Mouse (Mus musculus) kidney, adult 11 months (tissue): ENCODE data around the gene Pdilt.

Source experiments
- DNase-seq: peaks from one replicate; pipeline ENCODE4 v3.0.0; 2022

Gene Pdilt

DNA sequence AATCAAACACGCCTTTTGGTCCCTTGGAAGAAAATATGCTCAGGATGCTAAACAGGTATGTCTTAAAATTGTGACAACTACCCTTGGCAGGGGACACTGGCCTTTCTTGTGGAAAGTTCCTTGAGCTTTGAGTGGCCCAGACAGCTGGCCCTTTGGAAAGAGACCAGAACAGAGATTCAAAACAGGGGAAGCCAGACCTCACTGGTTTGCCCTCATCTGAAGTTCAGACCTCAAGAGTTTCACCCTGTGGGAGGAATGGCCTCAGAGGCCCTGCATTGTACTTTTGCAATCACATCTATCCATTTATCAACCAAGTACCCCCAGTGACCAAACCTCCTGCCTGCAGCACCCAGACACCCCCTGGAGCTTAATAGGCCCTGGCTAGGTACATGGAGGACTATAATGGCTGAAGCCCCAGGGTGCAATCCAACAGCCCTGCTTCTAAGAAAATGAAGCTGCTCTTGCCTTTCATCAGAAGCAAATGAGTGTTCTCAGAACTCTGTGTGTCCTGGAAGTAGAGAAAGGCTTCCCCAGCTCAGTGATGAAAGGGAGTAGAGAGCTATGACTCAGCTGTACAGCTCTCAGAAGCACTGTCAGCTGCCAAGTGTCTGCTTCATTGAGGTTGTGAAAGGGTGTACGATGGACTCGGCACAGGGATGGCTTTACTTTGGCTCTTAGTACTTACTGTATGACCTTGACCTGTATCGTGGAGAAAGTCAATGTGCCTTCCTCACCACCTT lies 33.1 kb downstream of the Pdilt start:
- DNase-seq: peak; percentile 71

DNA sequence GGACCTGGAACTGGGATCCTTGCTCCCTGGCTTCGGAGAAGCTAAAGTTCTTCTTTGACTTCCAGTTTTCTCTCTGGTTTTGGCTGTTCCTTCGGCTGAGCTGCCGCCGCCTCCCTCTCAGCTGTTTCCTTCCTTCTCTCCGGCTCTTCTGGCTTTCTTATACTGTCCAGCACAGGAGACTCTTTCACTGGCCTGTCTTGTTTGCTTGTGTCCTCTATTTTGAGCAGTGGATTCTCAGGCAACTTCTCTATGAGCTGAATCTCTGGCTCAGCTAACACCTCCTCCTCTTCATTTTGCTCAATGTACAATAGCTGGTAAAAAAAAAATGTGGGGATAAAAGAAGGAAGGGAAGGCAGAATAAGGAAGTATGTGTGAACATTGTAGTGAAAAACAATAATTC lies 36.6 kb downstream of the Pdilt start:
- no peak for DNase-seq

DNA sequence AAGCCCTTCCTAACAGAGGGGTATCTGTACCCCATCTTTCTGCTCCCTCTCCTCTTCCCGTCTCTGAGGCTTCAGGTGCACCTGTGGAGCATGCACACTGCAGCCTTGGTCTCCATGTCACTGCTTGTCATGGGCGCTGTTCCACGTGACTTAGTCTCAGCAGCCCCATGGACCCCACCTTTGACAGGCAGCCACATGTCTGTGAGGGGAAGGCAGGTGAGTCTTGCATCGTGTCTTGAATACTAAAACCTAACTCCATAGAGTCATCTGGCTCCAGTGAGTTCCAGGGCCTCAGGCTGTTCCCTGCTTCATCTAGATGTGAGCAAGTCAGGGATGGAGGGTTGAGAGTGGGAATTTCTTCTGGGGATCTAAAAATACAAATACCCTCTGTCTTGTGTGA lies 39.1 kb downstream of the Pdilt start:
- peak; percentile 74 for DNase-seq

DNA sequence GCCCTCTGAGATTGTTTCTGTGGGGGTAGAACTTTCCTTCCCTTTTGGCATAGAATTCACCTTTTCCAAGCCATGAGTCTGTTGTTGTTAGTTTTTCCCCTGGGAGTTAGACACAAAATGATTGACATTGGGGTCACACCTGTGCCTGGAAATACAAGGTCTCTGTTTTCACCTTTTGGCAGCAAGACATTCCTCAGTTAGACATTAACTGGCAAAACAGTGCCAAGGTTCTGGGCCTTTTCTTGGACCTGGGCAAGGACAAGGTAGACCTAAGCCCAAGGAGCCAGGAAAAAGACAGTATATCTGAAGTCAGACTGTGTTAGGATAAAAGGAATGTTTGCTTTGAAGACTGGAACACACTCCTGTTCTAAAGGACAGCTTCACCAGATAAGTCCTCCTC lies 44.0 kb downstream of the Pdilt start, which contains the start of gene Umod:
Umod (minus strand) TSS at position 27 of the 400 bp plus-strand sequence.
- DNase-seq: peak; percentile 91

DNA sequence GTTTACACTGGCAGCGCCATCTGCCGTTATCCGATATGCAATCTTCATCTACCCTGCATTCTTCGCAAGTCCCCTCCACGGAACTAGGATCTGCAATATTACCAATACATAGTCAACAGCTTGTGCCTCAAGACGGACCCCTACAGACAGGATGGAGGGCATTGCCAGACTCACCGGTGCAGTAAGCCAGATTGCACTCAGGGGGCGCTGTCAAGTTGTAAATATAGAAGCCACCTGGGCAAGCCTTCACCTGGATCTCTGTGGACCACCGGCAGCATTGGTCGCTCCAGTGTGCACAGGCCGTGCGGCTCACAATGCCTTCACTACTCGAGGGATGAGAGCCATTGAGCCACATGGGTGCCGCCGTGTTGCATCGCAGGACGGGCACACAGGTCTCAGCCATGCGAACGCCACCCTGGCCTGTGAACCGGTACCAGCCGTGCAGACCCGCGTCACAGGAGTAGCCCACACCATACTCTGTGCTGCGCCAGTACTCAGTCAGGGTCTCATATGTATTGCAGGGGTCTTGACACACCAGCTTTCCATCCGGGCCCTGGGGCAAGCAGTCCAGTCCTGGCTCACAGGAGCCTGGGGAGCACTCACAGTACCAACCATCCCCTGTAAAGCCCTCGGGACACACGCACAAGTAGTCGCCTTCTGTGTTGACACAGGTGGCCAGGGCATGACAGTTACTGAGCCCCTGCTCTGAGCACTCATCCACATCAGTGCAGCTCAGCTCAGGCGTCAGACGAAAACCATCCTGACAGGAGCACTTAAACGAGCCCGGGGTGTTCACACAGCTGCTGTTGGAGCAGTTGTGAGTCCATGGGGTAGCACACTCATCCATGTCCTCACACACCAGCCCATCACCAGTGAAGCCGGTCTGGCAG lies 46.5 kb downstream of the Pdilt start:
- DNase-seq: peak; percentile 67

DNA sequence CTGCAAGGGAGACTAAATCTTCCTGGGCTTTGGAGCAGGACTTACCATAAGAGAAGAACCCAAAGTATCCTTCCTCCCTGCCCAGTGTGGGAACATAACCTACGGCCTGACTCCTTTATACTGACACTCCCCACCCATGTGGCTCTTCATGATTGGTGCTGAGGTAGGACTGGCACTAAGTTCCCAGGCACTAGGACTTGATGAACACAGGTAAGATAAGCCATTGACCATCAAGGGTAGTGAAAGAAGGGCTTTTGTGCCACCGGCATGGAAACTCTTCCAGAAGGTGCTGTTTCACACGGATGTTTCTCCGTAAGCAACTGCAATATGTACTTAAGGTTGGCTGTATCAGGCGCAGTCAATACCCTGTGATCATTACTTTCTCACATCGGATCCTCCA lies 64.1 kb downstream of the Pdilt start, which contains the start of gene Gp2:
Gp2 (minus strand) TSS at position 101 of the 400 bp plus-strand sequence.
- DNase-seq: no peak

DNA sequence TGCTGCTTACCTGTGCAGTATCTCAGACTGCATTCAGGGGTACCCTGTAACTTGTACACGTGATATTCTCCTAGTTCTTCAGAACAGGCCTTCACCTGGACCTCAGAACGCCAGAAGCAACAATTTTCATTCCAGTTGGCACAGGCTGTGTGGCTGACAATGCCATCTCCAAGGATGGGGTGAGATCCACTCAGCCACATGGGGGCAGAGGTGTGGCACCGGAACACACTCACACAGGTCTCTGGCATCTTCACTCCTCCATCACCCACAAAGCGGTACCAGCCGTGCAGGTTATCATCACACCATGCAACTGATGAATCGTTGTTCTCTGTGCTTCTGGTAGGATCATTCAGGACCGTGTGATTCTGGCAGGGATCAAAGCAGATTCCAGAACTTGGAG lies 69.1 kb downstream of the Pdilt start:
- no peak for DNase-seq

DNA sequence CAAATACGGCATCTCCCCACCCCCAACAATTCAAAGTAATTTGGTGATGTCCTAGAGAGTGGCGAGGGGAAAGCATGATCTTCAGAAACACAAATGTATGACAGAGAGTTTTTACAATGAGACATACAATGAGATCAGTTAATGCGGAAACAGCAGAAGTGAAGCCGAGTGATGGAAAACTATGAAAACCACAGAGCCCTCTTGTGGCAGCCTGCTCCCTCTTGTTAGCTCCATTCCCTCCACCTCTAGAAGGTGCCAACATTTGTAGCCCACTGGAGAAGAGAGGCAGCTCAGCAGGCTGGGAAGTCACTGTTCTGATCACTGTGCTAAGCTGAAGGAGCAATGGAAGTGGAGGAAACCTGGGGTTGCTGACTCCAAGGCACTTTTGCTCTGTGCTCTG lies 79.4 kb downstream of the Pdilt start:
- no peak for DNase-seq

DNA sequence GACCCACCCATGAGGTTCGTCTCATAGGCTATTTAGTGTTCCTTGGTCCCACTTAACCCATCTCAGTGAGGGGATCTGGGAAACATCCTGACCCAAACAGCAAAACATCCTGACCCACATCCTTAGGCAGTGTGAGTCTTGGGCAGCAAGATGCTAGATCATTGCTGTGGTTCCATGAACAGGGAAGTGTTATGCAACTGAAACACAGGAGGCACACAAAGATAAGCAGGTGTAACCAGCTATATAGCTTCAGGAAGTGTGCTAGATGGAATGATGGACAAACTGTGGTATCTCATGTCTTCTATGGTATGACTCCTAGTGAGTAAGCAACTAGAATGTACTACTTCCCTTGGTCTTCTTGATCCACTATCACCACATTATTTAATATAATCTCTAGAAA lies 81.4 kb downstream of the Pdilt start:
- no peak for DNase-seq
